Mouse (Mus musculus): ENCODE results near the gene Aprt. TPM values are rescaled to one million over a fixed set of nuclear protein-coding genes. Genes with fewer than 3 reads are reported as not detected.
A peak's percentile ranks its signal among the peaks of the same experiment; 100 is the strongest.

Gene Aprt
- polyA plus RNA-seq, 1 experiment from 2014 or later: 314 TPM

DNA sequence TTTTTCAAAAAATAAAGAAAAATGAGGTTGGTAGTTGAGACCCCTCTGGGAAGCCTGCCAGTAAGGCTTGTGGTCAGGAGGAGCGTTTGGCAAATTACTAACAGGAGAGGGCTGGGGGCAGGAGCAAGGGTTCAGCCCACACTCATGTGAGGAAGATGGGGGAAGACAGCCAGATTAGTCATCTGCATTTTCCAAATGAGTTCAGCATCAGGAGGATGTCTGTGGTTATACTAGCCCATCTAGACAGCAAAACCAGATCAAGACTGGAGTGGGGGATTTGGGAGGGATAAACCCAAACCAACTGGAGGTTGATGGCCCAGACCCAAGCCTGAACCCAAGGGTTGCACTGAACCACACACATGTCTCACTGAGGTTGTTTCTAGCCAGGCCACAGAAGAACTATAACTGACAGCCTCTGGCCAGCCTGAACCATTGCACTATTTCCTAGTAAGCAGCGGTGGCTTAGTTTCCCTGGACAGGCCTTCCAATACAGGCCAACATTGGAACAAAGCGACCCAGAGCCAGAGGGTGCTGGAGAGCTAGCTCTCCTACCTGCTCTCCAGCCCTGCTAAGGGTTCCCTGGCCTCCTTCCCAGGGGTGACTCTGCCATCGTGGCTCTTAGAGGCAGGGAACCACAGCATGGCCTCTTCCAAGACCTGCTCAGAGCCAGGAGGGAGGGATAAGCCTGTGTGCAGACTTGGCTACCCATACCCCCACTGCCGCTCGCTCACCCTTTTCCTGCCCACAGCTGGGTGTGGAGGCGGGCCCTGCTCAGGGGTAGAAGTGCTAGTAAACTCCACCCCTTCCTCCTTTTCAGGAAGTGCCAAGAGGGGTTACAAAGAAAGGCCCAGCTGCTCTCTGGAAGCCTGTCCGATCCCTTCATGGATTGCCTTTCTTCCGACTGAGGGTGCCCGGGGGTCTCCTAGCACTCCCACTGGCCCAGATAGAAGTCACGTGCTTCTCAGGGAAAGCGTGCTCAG, 20.4 kb downstream of the Aprt start:
- Histone ChIP-seq H3K4me1 (replicated peaks; ENCODE audit: control insufficient read depth, insufficient read depth) (peaks cover 3% of the 10 kb centered on the region; the same call in 1 of the 2 replicates), H3K4me3 (ENCODE audit: low read depth, low read length) (no peak overlapping the region), H3K27ac (replicated peaks) (peak overlapping the region; percentile 65), H3K9me3 (ENCODE audit: control insufficient read depth, low read length) (no peaks in the 10 kb centered on the region), H3K9ac (ENCODE audit: low read length) (peak overlapping the region; percentile 43; the same call in 1 of the 2 replicates), H3K36me3 (ENCODE audit: control insufficient read depth, insufficient read depth, low read length) (no peaks in the 10 kb centered on the region), H3K4me2 (replicated peaks; ENCODE audit: low read depth) (no peak overlapping the region), H3K27me3 (ENCODE audit: control insufficient read depth, insufficient read depth, low read length) (no peaks in the 10 kb centered on the region)
- 56% methylated on average over 12 of the region's 12 CpGs for WGBS
- 0 out of 2 replicates have a peak, but pooled peaks have one; percentile 38 for ATAC-seq (ENCODE audit: low FRiP score, low TSS enrichment)
- TF ChIP-seq EP300 (optimal IDR thresholded peaks at IDR 0.05): no peak
- TF ChIP-seq CTCF (IDR thresholded peaks at IDR 0.05; ENCODE audit: low read depth): 0 out of 2 replicates have a peak, but pooled peaks have one; percentile 18
- peak; percentile 31 for DNase-seq (ENCODE audit: low spot score)

DNA sequence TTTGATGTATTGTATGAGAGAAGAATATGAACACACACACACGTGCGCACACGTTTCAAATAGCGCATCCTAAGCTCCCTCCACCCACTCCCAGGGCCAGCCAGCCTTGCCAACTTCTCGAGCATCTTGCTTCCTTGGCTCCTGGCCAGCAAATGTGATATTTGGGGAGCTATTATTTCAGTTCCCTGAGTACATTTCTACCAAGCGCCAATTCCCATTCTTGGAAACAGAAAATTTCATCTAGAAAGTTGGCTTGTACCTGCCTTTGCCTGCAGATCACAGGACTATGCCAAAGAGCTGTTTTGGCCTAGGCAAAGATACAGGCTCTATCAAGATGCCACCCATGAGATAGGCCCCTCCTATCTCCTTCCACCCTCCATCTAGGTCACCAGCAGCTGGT, 21.9 kb downstream of the Aprt start:
- WGBS: 59% methylated on average over 6 of the region's 6 CpGs
- ATAC-seq (ENCODE audit: low FRiP score, low TSS enrichment): no peak

DNA sequence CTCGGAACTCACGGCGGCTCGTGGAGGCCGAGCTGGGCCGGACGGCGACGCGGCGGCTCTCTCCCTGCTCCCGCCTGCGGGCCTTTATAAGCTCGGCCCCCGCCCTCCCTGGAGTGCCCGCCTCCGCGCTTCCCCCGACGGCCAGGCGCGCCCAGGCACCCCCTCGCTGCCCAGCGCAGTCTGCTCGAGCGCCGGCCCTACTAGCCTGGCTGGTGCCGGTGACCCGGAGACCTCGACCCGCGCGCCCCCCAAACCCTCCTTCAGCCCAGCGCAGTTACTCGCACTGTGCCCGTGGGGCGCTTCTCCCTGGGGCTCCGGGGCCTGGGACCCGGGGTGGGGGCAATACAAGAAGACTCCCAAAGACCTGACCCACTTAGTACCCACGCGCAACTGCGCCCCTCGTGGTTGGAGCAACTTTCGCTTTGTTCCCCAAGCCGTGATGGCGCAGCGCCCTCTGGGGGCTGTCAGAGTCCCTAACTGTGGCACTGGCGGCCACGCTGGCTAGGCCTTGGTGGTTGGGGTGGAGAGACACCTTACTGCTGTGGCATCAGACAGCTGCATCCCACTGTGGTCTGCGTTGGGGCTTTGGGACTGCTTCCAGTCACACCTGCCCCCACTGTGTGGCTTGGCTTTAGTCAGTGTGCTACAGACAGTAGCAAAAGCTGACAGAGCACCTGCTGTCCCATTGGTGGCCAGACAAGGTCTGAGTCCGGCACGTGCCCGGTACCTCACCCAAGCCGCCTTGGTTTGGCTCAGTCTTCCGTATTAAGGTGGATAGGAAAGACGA, 25.3 kb downstream of the Aprt start, which contains the start of gene Piezo1:
Gene Piezo1 (minus strand): TSS at position 65 of the 787 bp plus-strand sequence.
- WGBS: 11% methylated on average over 48 of the region's 56 CpGs
- no peaks in the 10 kb centered on the region for H3K9me3 ChIP-seq (ENCODE audit: control insufficient read depth, low read length)
- TF ChIP-seq EP300 (optimal IDR thresholded peaks at IDR 0.05) (no peak), CTCF (IDR thresholded peaks at IDR 0.05; ENCODE audit: low read depth) (peak; percentile 100)
- peak; percentile 86 for ATAC-seq (ENCODE audit: low FRiP score, low TSS enrichment)
- H3K9ac ChIP-seq (ENCODE audit: low read length): peak within 1 kb of the TSS; percentile 89
- H3K4me2 ChIP-seq (replicated peaks; ENCODE audit: low read depth): peak within 1 kb of the TSS; percentile 95
- H3K36me3 ChIP-seq (ENCODE audit: control insufficient read depth, insufficient read depth, low read length): no peaks in the 10 kb centered on the region
- DNase-seq (ENCODE audit: low spot score): peak; percentile 92
- H3K4me1 ChIP-seq (replicated peaks; ENCODE audit: control insufficient read depth, insufficient read depth): peaks cover 5% of the 10 kb centered on the region
- peak within 1 kb of the TSS; percentile 72 for H3K4me3 ChIP-seq (ENCODE audit: low read depth, low read length)
- H3K27me3 ChIP-seq (ENCODE audit: control insufficient read depth, insufficient read depth, low read length): no peaks in the 10 kb centered on the region
- peak within 1 kb of the TSS; percentile 93 for H3K27ac ChIP-seq (replicated peaks)

More for the DNA sequence above, 21.9 kb downstream of the Aprt start:
- TF ChIP-seq CTCF (IDR thresholded peaks at IDR 0.05; ENCODE audit: low read depth) (no peak), EP300 (optimal IDR thresholded peaks at IDR 0.05) (no peak)
- Histone ChIP-seq H3K9me3 (ENCODE audit: control insufficient read depth, low read length) (no peaks in the 10 kb centered on the region), H3K4me2 (replicated peaks; ENCODE audit: low read depth) (no peak overlapping the region), H3K36me3 (ENCODE audit: control insufficient read depth, insufficient read depth, low read length) (no peaks in the 10 kb centered on the region), H3K27me3 (ENCODE audit: control insufficient read depth, insufficient read depth, low read length) (no peaks in the 10 kb centered on the region), H3K27ac (replicated peaks) (no peak overlapping the region), H3K9ac (ENCODE audit: low read length) (no peak overlapping the region), H3K4me3 (ENCODE audit: low read depth, low read length) (no peak overlapping the region), H3K4me1 (replicated peaks; ENCODE audit: control insufficient read depth, insufficient read depth) (peaks cover 3% of the 10 kb centered on the region; the same call in 1 of the 2 replicates)
- DNase-seq (ENCODE audit: low spot score): no peak

DNA sequence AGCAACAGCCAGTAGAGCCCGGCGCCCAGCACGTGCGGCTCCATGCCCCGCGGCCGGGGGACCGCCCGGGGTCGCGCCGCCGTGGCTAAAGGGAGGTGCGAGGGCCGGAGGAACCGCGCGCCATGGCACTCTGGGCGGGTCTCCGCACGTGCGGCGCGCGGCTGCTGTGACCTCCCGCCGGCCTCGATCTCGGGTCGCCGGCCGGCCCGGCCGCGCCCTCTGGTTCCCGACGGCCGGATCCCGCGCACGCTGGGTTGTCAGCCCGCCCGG, 25.8 kb downstream of the Aprt start:
- no peaks in the 10 kb centered on the region for H3K36me3 ChIP-seq (ENCODE audit: control insufficient read depth, insufficient read depth, low read length)
- DNase-seq (ENCODE audit: low spot score) (no peak), ATAC-seq (ENCODE audit: low FRiP score, low TSS enrichment) (0 out of 2 replicates have a peak, but pooled peaks have one; percentile 42)
- no peaks in the 10 kb centered on the region for H3K9me3 ChIP-seq (ENCODE audit: control insufficient read depth, low read length)
- H3K27ac ChIP-seq (replicated peaks): peak overlapping the region; percentile 93
- TF ChIP-seq EP300 (optimal IDR thresholded peaks at IDR 0.05) (no peak), CTCF (IDR thresholded peaks at IDR 0.05; ENCODE audit: low read depth) (no peak)
- peak overlapping the region; percentile 89 for H3K9ac ChIP-seq (ENCODE audit: low read length)
- H3K27me3 ChIP-seq (ENCODE audit: control insufficient read depth, insufficient read depth, low read length): no peaks in the 10 kb centered on the region
- H3K4me2 ChIP-seq (replicated peaks; ENCODE audit: low read depth): peak overlapping the region; percentile 95
- H3K4me1 ChIP-seq (replicated peaks; ENCODE audit: control insufficient read depth, insufficient read depth): peaks cover 5% of the 10 kb centered on the region; the same call in 1 of the 2 replicates
- under 1% methylated on average over 26 of the region's 43 CpGs for WGBS
- peak overlapping the region; percentile 72 for H3K4me3 ChIP-seq (ENCODE audit: low read depth, low read length)

DNA sequence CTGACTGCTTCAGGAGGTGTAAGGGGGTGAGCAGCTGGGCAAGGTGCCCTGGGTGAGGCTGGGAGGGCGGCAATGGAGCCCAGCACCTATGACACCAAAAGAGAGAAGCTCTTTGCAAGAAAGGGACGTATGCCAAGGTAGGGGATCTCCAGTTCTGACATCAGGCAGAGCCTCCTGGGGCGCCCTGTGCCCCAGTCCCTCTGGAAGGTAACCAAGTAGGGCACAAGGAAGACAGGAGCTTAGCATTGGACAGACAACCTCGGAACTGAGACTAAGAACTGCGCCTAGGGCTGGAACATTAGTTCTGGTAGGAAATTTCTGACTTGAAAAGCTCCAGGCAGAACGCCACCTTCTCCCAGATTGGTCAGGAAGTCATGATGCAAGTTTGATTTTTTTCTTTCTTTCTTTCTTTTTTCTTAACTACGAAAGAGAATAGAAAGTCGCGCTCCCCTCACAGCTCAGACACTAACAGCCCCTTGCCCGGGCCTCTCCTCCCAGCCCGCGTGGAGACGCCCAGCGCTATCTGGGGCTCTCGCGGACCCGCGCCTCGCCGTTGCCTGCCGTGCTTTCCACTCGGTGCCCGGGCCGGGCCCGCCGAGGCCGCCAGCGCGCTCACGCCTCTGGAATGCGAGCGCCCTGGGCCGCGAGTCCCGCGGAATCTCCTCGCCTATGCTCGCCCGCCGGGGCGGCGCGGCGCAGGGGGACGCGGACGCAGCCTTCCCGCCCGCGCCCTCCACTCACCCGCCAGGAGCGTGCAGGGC, 26.3 kb downstream of the Aprt start:
- Histone ChIP-seq H3K27ac (replicated peaks) (peak overlapping the region; percentile 93), H3K4me3 (ENCODE audit: low read depth, low read length) (peak overlapping the region; percentile 72), H3K9me3 (ENCODE audit: control insufficient read depth, low read length) (no peaks in the 10 kb centered on the region), H3K4me1 (replicated peaks; ENCODE audit: control insufficient read depth, insufficient read depth) (peaks cover 6% of the 10 kb centered on the region; the same call in 1 of the 2 replicates), H3K9ac (ENCODE audit: low read length) (peak overlapping the region; percentile 89), H3K36me3 (ENCODE audit: control insufficient read depth, insufficient read depth, low read length) (no peaks in the 10 kb centered on the region), H3K4me2 (replicated peaks; ENCODE audit: low read depth) (peak overlapping the region; percentile 95), H3K27me3 (ENCODE audit: control insufficient read depth, insufficient read depth, low read length) (no peaks in the 10 kb centered on the region)
- TF ChIP-seq EP300 (optimal IDR thresholded peaks at IDR 0.05): no peak
- DNase-seq (ENCODE audit: low spot score) (peak; percentile 73), ATAC-seq (ENCODE audit: low FRiP score, low TSS enrichment) (peak; percentile 48)
- WGBS: 2% methylated on average over 52 of the region's 52 CpGs

Data from stomach, postnatal 0 days (tissue).